Mouse (Mus musculus): ENCODE results near the gene Defb48.
A peak's percentile ranks its signal among the peaks of the same experiment; 100 is the strongest.

Defb48 gene

GRCm38 (mm10) chr14:62984410-62984809 lies at the start of gene Defb48:
Gene Defb48 (minus strand): TSS chr14:62984510.
- DNase-seq = no peak

GRCm38 (mm10) chr14:63020524-63021156 lies 36.3 kb upstream of the Defb48 start:
- no peak for DNase-seq

GRCm38 (mm10) chr14:63014667-63015066 lies 30.4 kb upstream of the Defb48 start:
- DNase-seq = no peak

- no peak for DNase-seq
These were observed 28.8 kb upstream of the Defb48 start for GRCm38 (mm10) chr14:63013082-63013481.

GRCm38 (mm10) chr14:63011471-63011870 lies 27.2 kb upstream of the Defb48 start, which contains the start of gene Defb43:
Gene Defb43 (plus strand): TSS chr14:63011771.
- DNase-seq = no peak

GRCm38 (mm10) chr14:63002588-63002987 lies 18.3 kb upstream of the Defb48 start:
- peak; percentile 2 for DNase-seq

GRCm38 (mm10) chr14:62998977-62999376 lies 14.7 kb upstream of the Defb48 start:
- DNase-seq = no peak

- no peak for DNase-seq
These were observed 13.5 kb upstream of the Defb48 start, which contains the start of gene Defb47 for GRCm38 (mm10) chr14:62997777-62998176. Gene Defb47 (plus strand): TSS chr14:62998077.

GRCm38 (mm10) chr14:62991849-62992510 lies 7.7 kb upstream of the Defb48 start:
- DNase-seq = no peak

- no peak for DNase-seq
These were observed 7.0 kb upstream of the Defb48 start for GRCm38 (mm10) chr14:62991271-62991670.

GRCm38 (mm10) chr14:62979815-62980214 lies 4.5 kb downstream of the Defb48 start:
- DNase-seq = no peak

GRCm38 (mm10) chr14:62975046-62975445 lies 9.3 kb downstream of the Defb48 start:
- peak; percentile 70 for DNase-seq

- DNase-seq = peak; percentile 13
These were observed 18.3 kb downstream of the Defb48 start for GRCm38 (mm10) chr14:62965811-62966520.

- no peak for DNase-seq
These were observed 19.0 kb downstream of the Defb48 start for GRCm38 (mm10) chr14:62965342-62965741.

- no peak for DNase-seq
These were observed 20.7 kb downstream of the Defb48 start for GRCm38 (mm10) chr14:62963632-62964031.

GRCm38 (mm10) chr14:62956091-62956490 lies 28.2 kb downstream of the Defb48 start:
- no peak for DNase-seq

GRCm38 (mm10) chr14:62946794-62947193 lies 37.5 kb downstream of the Defb48 start:
- no peak for DNase-seq

GRCm38 (mm10) chr14:62940383-62941074 lies 43.8 kb downstream of the Defb48 start:
- peak; percentile 67 for DNase-seq

- DNase-seq = no peak
These were observed 44.9 kb downstream of the Defb48 start for GRCm38 (mm10) chr14:62939435-62939834.

- DNase-seq = peak; percentile 29
These were observed 46.6 kb downstream of the Defb48 start for GRCm38 (mm10) chr14:62937675-62938074.

GRCm38 (mm10) chr14:62936631-62937380 lies 47.5 kb downstream of the Defb48 start:
- DNase-seq = no peak

- DNase-seq = no peak
These were observed 48.9 kb downstream of the Defb48 start for GRCm38 (mm10) chr14:62935361-62935760.

All from kidney, adult 9 months (tissue).